Mouse (Mus musculus): ENCODE measurements at regions not wholly inside any gene's neighbourhood (a gene's known extent, or its start where the extent isn't known, plus 50 kb on each side); places are given as distances from the start of the nearest gene placed in this dataset.
A peak's percentile ranks its signal among the peaks of the same experiment; 100 is the strongest.

DNA sequence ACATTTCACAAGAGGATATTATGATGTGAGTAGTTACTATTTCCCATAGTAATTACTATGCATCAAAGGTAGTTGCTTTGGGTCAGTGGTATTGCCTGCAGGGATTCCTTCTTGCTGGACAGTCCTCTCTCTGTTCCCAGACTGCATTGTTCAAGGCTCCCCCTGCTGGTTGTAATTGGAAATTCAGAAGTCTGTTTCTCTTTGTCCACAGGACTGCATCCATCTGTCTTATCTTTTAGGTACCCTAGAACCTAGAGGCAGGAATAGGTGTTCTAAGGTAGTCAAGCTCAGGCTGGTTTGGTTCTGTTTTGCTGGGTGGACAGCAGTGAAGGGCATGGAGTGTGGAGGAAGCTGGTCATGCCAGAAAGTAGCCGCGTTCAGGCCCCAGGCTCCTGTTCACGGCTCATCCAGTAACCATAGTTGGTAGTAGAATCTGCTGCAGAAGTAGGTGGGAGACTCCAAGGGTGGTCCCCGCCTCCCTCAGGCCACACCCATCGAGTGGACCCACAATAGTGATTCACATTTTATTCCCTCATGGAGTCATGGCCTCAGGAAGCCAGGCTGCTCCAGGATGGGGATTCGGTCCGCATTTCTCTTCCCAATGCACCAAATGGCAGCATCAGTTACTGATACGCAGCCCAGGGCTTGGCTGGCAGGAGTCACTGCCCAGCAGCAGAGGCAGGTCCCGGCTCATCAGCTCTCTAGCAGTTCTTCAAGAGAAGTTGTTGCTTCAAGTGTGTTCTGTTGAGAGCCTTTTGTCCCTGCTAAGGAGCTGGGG lies 51.7 kb upstream of the Caprin1 start:
- Histone ChIP-seq H3K27ac (replicated peaks; ENCODE audit: low read depth, low read length) (no peak overlapping the region), H3K27me3 (ENCODE audit: control insufficient read depth, insufficient read depth, low read length) (no peaks in the 10 kb centered on the region), H3K4me1 (ENCODE audit: control insufficient read depth, insufficient read depth, low read length) (no peaks in the 10 kb centered on the region), H3K9me3 (ENCODE audit: control insufficient read depth, low read length) (no peaks in the 10 kb centered on the region), H3K4me3 (replicated peaks; ENCODE audit: low read length) (no peak overlapping the region), H3K9ac (ENCODE audit: low read depth, low read length, severe bottlenecking) (no peak overlapping the region), H3K36me3 (ENCODE audit: control insufficient read depth, insufficient read depth, low read length) (no peaks in the 10 kb centered on the region), H3K4me2 (replicated peaks; ENCODE audit: low read depth, low read length, severe bottlenecking) (no peak overlapping the region)
- ATAC-seq (ENCODE audit: low FRiP score, low read depth): no peak
- no peak for TF ChIP-seq POLR2A (IDR thresholded peaks at IDR 0.05; ENCODE audit: borderline replicate concordance, extremely low read depth, insufficient read depth, insufficient read length)
- DNase-seq (ENCODE audit: low spot score): peak; percentile 78
- 71% methylated on average over 9 of the region's 9 CpGs for WGBS

DNA sequence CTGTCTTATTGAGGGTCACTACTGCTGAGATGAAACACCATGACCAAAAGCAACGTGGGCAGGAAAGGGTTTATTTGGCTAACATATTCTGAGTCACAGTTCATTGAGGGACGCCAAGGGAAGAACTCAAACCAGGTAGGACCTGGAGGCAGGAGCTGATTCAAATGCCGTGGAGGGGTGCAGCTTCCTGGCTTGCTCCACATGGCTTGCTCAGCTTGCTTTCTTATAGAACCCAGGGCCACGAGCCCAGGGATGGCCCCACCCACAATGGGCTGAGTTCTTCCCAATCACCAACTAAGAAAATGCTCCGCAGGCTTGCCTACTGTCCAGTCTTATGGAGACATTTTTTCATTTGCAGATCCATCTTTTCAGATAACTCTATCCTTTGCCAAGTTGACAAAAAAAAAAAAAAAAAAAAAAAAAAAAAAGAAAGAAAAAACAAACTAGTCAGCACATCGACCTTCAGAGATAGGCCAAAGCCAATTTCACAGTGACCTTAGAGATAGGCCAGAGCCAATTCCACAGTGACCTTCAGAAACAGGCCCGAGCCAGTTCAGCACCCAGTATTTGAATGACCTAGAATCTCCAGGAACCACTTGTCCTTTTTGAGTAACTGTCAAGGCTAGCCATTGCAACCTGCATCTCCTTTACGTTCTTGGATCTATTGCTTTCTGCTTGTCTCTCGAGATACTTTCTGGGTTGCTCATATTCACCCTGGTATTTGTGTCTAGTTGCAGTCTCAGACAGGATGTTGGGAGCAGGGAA lies 52.5 kb upstream of the Caprin1 start:
- no peak for TF ChIP-seq POLR2A (IDR thresholded peaks at IDR 0.05; ENCODE audit: borderline replicate concordance, extremely low read depth, insufficient read depth, insufficient read length)
- no peak overlapping the region for H3K4me3 ChIP-seq (replicated peaks; ENCODE audit: low read length)
- no peak overlapping the region for H3K4me2 ChIP-seq (replicated peaks; ENCODE audit: low read depth, low read length, severe bottlenecking)
- no peak overlapping the region for H3K9ac ChIP-seq (ENCODE audit: low read depth, low read length, severe bottlenecking)
- no peaks in the 10 kb centered on the region for H3K9me3 ChIP-seq (ENCODE audit: control insufficient read depth, low read length)
- no peak overlapping the region for H3K27ac ChIP-seq (replicated peaks; ENCODE audit: low read depth, low read length)
- no peaks in the 10 kb centered on the region for H3K27me3 ChIP-seq (ENCODE audit: control insufficient read depth, insufficient read depth, low read length)
- no peaks in the 10 kb centered on the region for H3K36me3 ChIP-seq (ENCODE audit: control insufficient read depth, insufficient read depth, low read length)
- H3K4me1 ChIP-seq (ENCODE audit: control insufficient read depth, insufficient read depth, low read length): no peaks in the 10 kb centered on the region
- DNase-seq (ENCODE audit: low spot score) (no peak), ATAC-seq (ENCODE audit: low FRiP score, low read depth) (no peak)
- WGBS: 80% methylated on average over 9 of the region's 9 CpGs

DNA sequence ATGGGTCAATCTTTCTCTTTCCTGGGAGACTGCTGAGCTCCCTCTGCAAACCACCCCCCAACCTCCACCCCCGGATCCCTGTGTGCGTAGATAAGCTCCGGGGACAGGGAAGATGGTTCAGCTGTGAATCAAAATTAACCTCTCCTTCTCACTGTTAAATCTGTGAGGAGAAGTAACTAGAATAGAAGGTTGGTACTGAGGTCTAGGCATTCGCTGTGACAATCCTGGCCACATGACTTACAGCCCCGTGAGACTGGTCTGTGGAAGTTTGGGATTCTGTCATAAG lies 53.0 kb upstream of the Caprin1 start:
- Histone ChIP-seq H3K4me3 (replicated peaks; ENCODE audit: low read length) (no peak overlapping the region), H3K27ac (replicated peaks; ENCODE audit: low read depth, low read length) (no peak overlapping the region), H3K36me3 (ENCODE audit: control insufficient read depth, insufficient read depth, low read length) (no peaks in the 10 kb centered on the region), H3K9me3 (ENCODE audit: control insufficient read depth, low read length) (no peaks in the 10 kb centered on the region), H3K4me1 (ENCODE audit: control insufficient read depth, insufficient read depth, low read length) (no peaks in the 10 kb centered on the region), H3K9ac (ENCODE audit: low read depth, low read length, severe bottlenecking) (no peak overlapping the region), H3K4me2 (replicated peaks; ENCODE audit: low read depth, low read length, severe bottlenecking) (no peak overlapping the region), H3K27me3 (ENCODE audit: control insufficient read depth, insufficient read depth, low read length) (no peaks in the 10 kb centered on the region)
- no peak for TF ChIP-seq POLR2A (IDR thresholded peaks at IDR 0.05; ENCODE audit: borderline replicate concordance, extremely low read depth, insufficient read depth, insufficient read length)
- DNase-seq (ENCODE audit: low spot score) (no peak), ATAC-seq (ENCODE audit: low FRiP score, low read depth) (no peak)
- 95% methylated on average over 5 of the region's 5 CpGs for WGBS

DNA sequence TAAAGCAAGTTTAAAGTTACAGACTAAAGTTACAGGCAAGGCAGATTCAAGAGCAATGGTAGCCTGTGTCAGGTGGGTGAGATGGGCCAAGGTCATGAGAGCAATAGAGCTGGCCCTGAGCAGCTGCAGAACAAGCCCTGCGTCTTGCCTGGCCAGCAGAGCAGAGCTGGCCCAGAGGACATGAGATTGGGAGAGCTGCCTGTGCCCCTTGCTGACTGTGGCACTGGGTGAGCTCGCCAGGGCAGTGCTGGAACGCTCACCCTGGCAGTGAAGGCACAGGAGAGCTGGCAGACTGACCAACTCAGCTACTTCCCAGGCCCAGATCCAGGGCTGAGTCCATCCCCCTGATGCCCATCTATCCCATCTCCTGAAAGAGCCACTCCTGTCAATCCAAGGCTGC lies 53.7 kb upstream of the Caprin1 start:
- Histone ChIP-seq H3K9ac (ENCODE audit: low read depth, low read length, severe bottlenecking) (no peak overlapping the region), H3K27me3 (ENCODE audit: control insufficient read depth, insufficient read depth, low read length) (no peaks in the 10 kb centered on the region), H3K27ac (replicated peaks; ENCODE audit: low read depth, low read length) (no peak overlapping the region), H3K36me3 (ENCODE audit: control insufficient read depth, insufficient read depth, low read length) (no peaks in the 10 kb centered on the region), H3K4me3 (replicated peaks; ENCODE audit: low read length) (no peak overlapping the region), H3K9me3 (ENCODE audit: control insufficient read depth, low read length) (no peaks in the 10 kb centered on the region), H3K4me2 (replicated peaks; ENCODE audit: low read depth, low read length, severe bottlenecking) (no peak overlapping the region), H3K4me1 (ENCODE audit: control insufficient read depth, insufficient read depth, low read length) (no peaks in the 10 kb centered on the region)
- no peak for TF ChIP-seq POLR2A (IDR thresholded peaks at IDR 0.05; ENCODE audit: borderline replicate concordance, extremely low read depth, insufficient read depth, insufficient read length)
- ATAC-seq (ENCODE audit: low FRiP score, low read depth) (no peak), DNase-seq (ENCODE audit: low spot score) (no peak)
- 94% methylated on average over 3 of the region's 3 CpGs for WGBS

DNA sequence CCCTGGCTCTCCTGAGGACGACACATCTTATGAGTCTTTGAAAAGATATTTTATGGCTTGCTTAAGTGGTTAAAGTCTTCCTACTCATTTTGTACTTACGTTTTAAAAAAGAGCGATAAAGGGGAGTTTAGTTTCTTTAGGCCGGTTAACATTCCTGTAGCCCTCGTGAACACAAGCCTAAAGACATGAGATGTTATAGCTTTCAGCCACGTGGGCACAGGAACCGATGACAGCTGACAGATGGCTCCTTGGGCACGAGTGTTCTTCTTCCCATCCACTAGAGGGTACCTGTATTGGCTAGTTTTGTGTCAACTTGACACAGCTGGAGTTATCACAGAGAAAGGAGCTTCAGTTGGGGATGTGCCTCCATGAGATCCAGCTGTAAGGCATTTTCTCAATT lies 63.8 kb upstream of the Caprin1 start:
- H3K9ac ChIP-seq (ENCODE audit: low read depth, low read length, severe bottlenecking): no peak overlapping the region
- H3K36me3 ChIP-seq (ENCODE audit: control insufficient read depth, insufficient read depth, low read length): no peaks in the 10 kb centered on the region
- no peak overlapping the region for H3K4me2 ChIP-seq (replicated peaks; ENCODE audit: low read depth, low read length, severe bottlenecking)
- 0 out of 2 replicates have a peak, but pooled peaks cover 4% of the 10 kb centered on the region for H3K9me3 ChIP-seq (ENCODE audit: control insufficient read depth, low read length)
- no peak overlapping the region for H3K27ac ChIP-seq (replicated peaks; ENCODE audit: low read depth, low read length)
- no peaks in the 10 kb centered on the region for H3K4me1 ChIP-seq (ENCODE audit: control insufficient read depth, insufficient read depth, low read length)
- ATAC-seq (ENCODE audit: low FRiP score, low read depth) (no peak), DNase-seq (ENCODE audit: low spot score) (no peak)
- 76% methylated on average over 8 of the region's 8 CpGs for WGBS
- no peaks in the 10 kb centered on the region for H3K27me3 ChIP-seq (ENCODE audit: control insufficient read depth, insufficient read depth, low read length)
- no peak for TF ChIP-seq POLR2A (IDR thresholded peaks at IDR 0.05; ENCODE audit: borderline replicate concordance, extremely low read depth, insufficient read depth, insufficient read length)
- H3K4me3 ChIP-seq (replicated peaks; ENCODE audit: low read length): no peak overlapping the region

Data from limb, embryonic 14.5 days (tissue).